Mouse (Mus musculus) CD8-positive naive resting alpha-beta T cell, adult 2 months (primary cell): Measurements from ENCODE around the gene Washc1.
"Not testable (repeated sequence)": the region's sequence is repeated elsewhere in the genome, so short reads cannot be mapped to it uniquely, and the experiment has no call there.

Source experiments
- DNase-seq, 2 experiments: peaks; one replicate each; pipeline ENCODE4 v3.0.0; 2022; ENCODE audit warnings: low read depth in 2 of 2, low spot score in 2 of 2

Gene Washc1

GRCm38 (mm10) chr17:66111402-66111959 is at the start of gene Washc1:
TSS of gene Washc1 (plus strand) at chr17:66111545.
- peak; percentile 72 to 74 for DNase-seq

GRCm38 (mm10) chr17:66065115-66065514 is 46.2 kb upstream of the Washc1 start:
- no peak for DNase-seq

DNA sequence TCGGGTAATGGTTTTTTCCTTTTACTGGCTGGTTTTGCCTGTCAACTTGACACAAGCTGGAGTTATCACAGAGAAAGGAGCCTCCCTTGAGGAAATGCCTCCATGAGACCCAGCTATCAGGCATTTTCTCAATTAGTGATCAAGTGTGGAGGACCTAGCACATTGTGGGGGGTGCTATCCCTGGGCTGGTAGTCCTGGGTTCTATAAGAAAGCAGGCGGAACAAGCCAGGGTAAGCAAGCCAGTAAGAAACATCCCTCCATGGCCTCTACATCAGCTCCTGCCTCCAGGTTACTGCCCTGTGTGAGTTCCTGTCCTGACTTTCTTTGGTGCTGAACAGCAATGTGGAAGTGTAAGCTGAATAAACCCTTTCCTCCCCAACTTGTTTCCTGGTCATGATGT is 42.3 kb upstream of the Washc1 start:
- not testable (repeated sequence) for DNase-seq

GRCm38 (mm10) chr17:66073971-66074370 is 37.4 kb upstream of the Washc1 start:
- DNase-seq, result no peak

- DNase-seq, result peak in 1 of 2 experiments; percentile 12
Measured at GRCm38 (mm10) chr17:66075827-66076173, 35.5 kb upstream of the Washc1 start.

DNA sequence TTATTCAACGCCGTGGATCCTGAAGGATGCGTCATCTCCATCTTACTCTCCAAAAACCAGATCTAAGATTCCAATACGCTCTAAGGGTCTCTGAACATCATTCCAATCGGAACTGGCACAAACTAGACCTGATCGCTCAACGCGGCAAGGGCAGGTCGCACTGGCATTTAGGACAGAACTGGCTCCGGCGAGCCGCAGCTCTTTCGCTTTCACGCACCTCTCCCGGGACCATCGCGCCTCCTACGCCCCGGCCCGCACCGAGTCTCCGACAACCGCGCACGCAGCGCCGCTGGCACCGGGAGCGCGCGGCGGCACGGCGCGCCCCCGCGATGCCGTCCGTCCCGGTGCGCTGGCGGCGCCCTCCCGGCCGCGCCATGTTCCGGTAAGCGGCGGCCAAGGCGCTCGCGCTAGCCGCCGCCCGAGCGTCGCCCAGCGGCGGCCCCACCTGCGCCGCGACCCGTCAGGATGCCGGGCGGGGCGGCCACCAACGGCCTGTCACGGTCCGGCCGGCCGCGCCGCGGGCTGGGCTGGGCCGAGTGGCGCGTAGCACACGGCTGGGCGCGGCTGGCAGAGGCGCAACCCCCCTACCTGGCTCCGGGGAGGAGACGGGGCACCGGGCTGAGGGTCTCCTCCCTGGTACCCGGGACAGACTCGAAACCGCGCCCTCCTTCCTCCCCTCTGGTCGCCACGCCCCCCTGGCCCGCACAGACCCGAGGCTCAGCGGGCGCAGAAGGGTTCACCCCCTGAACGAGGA is 35.0 kb upstream of the Washc1 start:
- DNase-seq, result peak; percentile 9 to 25

- peak; percentile 89 to 92 for DNase-seq
Measured at GRCm38 (mm10) chr17:66076934-66077333, 34.4 kb upstream of the Washc1 start, which contains the start of gene Ankrd12. TSS of gene Ankrd12 (minus strand) at chr17:66077089.

DNA sequence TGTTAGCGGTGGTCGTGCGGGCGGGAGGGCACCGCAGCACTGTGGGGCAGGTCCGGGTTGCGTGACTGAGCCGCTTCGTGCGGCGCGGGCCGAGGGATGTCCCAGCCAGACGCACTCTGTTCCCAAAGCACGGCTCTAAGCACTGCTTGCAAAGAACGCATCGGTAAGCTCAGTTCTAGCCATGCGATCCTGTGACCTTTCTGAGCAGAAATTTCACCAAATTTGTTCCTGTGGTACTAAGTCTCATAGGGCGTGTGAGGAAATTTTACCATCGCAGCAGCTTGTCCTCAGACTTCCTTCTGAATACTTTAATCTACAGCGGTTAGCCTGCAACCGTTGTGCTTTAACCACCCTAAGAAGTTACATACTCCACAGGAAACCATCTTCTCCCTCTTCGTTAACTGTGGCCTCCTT is 33.9 kb upstream of the Washc1 start:
- no peak for DNase-seq

GRCm38 (mm10) chr17:66084486-66084885 is 26.9 kb upstream of the Washc1 start:
- no peak for DNase-seq

- no peak for DNase-seq
Measured at GRCm38 (mm10) chr17:66085038-66085437, 26.3 kb upstream of the Washc1 start.

- DNase-seq, result no peak
Measured at GRCm38 (mm10) chr17:66090251-66090650, 21.1 kb upstream of the Washc1 start.

DNA sequence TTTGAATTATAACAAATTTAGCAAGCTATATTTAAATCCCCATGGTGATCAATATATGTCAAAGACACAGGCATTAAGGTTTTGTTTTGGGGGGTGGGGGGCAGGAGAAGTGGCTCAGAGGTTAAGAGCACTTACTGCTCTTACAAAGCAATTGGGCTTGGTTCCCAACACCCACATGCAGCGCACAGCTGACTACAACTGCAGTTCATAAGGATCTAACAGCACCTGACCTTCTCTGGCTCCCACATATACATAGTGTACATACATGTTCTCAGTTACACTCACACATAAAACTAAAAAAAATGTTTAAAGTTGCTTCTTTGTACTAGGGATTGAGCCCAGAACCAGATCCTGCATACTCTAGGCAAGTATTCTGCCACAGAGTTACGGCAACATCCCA is 20.0 kb upstream of the Washc1 start:
- DNase-seq, result no peak

DNA sequence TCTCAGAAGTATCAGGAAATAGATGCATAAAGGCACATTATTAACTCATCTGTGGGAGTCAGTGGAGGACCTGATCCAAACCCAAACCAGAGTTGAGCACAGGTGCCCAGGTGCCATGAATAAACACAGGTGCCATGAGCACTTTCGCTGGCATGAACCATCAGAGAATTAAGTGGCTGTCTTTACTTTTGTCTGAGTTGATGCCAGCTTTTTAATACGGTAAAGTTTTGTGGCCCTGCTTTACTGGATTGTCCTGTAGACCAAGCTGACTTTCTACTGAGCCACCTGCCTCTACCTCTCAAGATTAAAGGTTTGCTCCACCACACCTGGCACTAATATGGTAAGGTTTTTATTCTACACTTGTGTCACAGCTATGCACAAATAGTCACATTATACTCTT is 19.3 kb upstream of the Washc1 start:
- DNase-seq, result no peak

DNA sequence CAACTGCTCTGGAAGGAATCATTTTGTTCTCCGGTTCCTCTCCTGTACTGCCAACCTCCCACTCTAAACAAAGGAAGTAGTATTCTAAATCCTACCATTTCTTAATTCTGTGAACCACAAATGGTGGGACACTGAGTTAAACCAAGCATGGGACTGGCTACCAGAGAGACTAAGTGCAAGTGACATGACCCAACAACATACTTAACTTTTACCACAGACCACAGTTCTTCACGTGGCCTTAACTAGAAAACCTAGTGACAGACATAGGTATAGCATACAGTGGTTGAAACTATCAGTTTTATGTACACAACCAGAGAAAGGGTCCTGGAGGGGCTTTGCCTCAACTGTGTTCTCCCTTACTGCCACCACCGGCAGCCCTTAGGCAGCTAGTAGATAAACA is 18.7 kb upstream of the Washc1 start:
- no peak for DNase-seq

DNA sequence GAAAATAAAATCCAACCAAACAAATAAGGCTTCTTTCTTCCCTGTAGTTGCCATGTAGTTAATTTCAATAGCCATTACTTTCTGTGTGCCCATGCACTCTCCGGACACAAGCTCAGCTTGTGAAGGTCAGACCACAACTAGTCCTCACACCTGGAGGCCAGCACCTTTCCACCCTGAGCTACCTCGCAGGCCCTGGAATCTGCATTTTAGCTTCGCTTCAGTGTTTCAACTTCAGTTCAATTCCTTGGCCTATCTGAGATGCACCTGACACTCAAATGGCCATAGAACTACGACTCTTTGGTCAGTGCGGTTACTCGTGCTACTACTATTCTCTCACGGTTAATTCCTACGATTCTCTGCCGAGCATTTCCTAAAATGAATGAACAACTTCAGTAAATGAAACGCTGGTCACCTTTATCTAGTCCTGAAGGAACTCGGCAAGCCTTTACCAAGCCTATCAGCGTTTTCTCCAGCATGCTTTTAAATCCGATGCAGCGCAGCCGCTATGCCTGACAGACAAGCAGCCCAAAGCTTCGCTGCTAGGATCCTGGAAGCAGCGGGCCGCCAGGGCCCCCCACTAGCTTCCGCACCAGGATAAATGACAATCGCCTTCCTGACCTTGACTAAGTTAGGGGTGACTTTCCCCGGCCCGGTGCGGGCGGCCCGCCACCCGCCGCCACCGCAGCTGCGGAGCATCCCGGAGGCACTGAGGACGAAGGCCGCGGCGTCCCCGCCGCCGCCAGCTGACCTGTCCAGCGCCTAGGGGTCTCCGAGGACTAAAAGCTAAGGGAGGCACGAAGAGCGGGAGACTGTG is 10.6 kb upstream of the Washc1 start:
- DNase-seq, result no peak

GRCm38 (mm10) chr17:66101380-66102330 is 9.7 kb upstream of the Washc1 start, which contains the start of gene Ndufv2:
TSS of gene Ndufv2 (minus strand) at chr17:66101559.
- DNase-seq, result peak; percentile 81 to 82

GRCm38 (mm10) chr17:66104076-66104475 is 7.3 kb upstream of the Washc1 start:
- DNase-seq, result no peak

GRCm38 (mm10) chr17:66106601-66107267 is 4.6 kb upstream of the Washc1 start:
- peak; percentile 54 to 69 for DNase-seq

- DNase-seq, result no peak
Measured at GRCm38 (mm10) chr17:66107466-66107865, 3.9 kb upstream of the Washc1 start.

GRCm38 (mm10) chr17:66108198-66108597 is 3.1 kb upstream of the Washc1 start:
- no peak for DNase-seq
